Mouse (Mus musculus): ENCODE data around the gene Mst1. TPM values are rescaled to one million over a fixed set of nuclear protein-coding genes. Genes with fewer than 3 reads are reported as not detected.

The Mst1 gene
- polyA plus RNA-seq, 1 experiment from 2014 or later: 9.7 TPM

GRCm38 (mm10) chr9:108128248-108128647 is 48.0 kb downstream of the Mst1 start:
- H3K27ac ChIP-seq (ENCODE audit: low read depth, low read length): no peak overlapping the region
- 74% methylated on average over 11 of the region's 11 CpGs for whole genome bisulfite sequencing
- ATAC-seq (replicated peaks; ENCODE audit: low FRiP score): no peak

GRCm38 (mm10) chr9:108129042-108129948 is 49.1 kb downstream of the Mst1 start:
- Histone ChIP-seq H3K4me1 (replicated peaks; ENCODE audit: control insufficient read depth, insufficient read depth, low read length) (no peaks in the 10 kb centered on the region), H3K9me3 (ENCODE audit: control insufficient read depth, low read length) (no peaks in the 10 kb centered on the region), H3K9ac (ENCODE audit: low read depth, low read length) (no peak overlapping the region), H3K4me3 (ENCODE audit: low read depth, low read length) (no peak overlapping the region), H3K27ac (ENCODE audit: low read depth, low read length) (no peak overlapping the region), H3K27me3 (replicated peaks; ENCODE audit: control insufficient read depth, insufficient read depth, low read length) (peaks cover 6% of the 10 kb centered on the region; the same call in 1 of the 2 replicates), H3K4me2 (no peak overlapping the region), H3K36me3 (ENCODE audit: control insufficient read depth, insufficient read depth, low read length) (no peaks in the 10 kb centered on the region)
- DNase-seq (ENCODE audit: low spot score) (no peak), ATAC-seq (replicated peaks; ENCODE audit: low FRiP score) (no peak)
- WGBS: 68% methylated on average over 13 of the region's 13 CpGs

More at GRCm38 (mm10) chr9:108128248-108128647, 48.0 kb downstream of the Mst1 start:
- H3K4me2 ChIP-seq: no peak overlapping the region
- no peaks in the 10 kb centered on the region for H3K9me3 ChIP-seq (ENCODE audit: control insufficient read depth, low read length)
- no peaks in the 10 kb centered on the region for H3K36me3 ChIP-seq (ENCODE audit: control insufficient read depth, insufficient read depth, low read length)
- DNase-seq (ENCODE audit: low spot score): no peak
- peaks cover 5% of the 10 kb centered on the region; the same call in 1 of the 2 replicates for H3K27me3 ChIP-seq (replicated peaks; ENCODE audit: control insufficient read depth, insufficient read depth, low read length)
- H3K4me1 ChIP-seq (replicated peaks; ENCODE audit: control insufficient read depth, insufficient read depth, low read length): no peaks in the 10 kb centered on the region
- no peak overlapping the region for H3K4me3 ChIP-seq (ENCODE audit: low read depth, low read length)
- no peak overlapping the region for H3K9ac ChIP-seq (ENCODE audit: low read depth, low read length)

GRCm38 (mm10) chr9:108131502-108131901 is 51.3 kb downstream of the Mst1 start:
- ATAC-seq (replicated peaks; ENCODE audit: low FRiP score): no peak
- H3K4me2 ChIP-seq: no peak overlapping the region

GRCm38 (mm10) chr9:108132373-108132772 is 52.1 kb downstream of the Mst1 start:
- 83% methylated on average over 3 of the region's 3 CpGs for WGBS
- Histone ChIP-seq H3K4me2 (no peak overlapping the region), H3K27me3 (replicated peaks; ENCODE audit: control insufficient read depth, insufficient read depth, low read length) (peaks cover 15% of the 10 kb centered on the region; the same call in 1 of the 2 replicates), H3K9me3 (ENCODE audit: control insufficient read depth, low read length) (no peaks in the 10 kb centered on the region), H3K4me1 (replicated peaks; ENCODE audit: control insufficient read depth, insufficient read depth, low read length) (no peaks in the 10 kb centered on the region), H3K9ac (ENCODE audit: low read depth, low read length) (no peak overlapping the region), H3K36me3 (ENCODE audit: control insufficient read depth, insufficient read depth, low read length) (no peaks in the 10 kb centered on the region), H3K4me3 (ENCODE audit: low read depth, low read length) (no peak overlapping the region), H3K27ac (ENCODE audit: low read depth, low read length) (no peak overlapping the region)
- DNase-seq (ENCODE audit: low spot score): no peak
- ATAC-seq (replicated peaks; ENCODE audit: low FRiP score): no peak

More at GRCm38 (mm10) chr9:108131502-108131901, 51.3 kb downstream of the Mst1 start:
- Histone ChIP-seq H3K27me3 (replicated peaks; ENCODE audit: control insufficient read depth, insufficient read depth, low read length) (peaks cover 6% of the 10 kb centered on the region; the same call in 1 of the 2 replicates), H3K27ac (ENCODE audit: low read depth, low read length) (no peak overlapping the region), H3K4me3 (ENCODE audit: low read depth, low read length) (no peak overlapping the region), H3K4me1 (replicated peaks; ENCODE audit: control insufficient read depth, insufficient read depth, low read length) (no peaks in the 10 kb centered on the region), H3K36me3 (ENCODE audit: control insufficient read depth, insufficient read depth, low read length) (no peaks in the 10 kb centered on the region), H3K9ac (ENCODE audit: low read depth, low read length) (no peak overlapping the region), H3K9me3 (ENCODE audit: control insufficient read depth, low read length) (no peaks in the 10 kb centered on the region)
- no peak for DNase-seq (ENCODE audit: low spot score)
- WGBS: 50% methylated on average over 5 of the region's 5 CpGs

GRCm38 (mm10) chr9:108133478-108133877 is 53.2 kb downstream of the Mst1 start:
- H3K27ac ChIP-seq (ENCODE audit: low read depth, low read length): no peak overlapping the region
- no peak for DNase-seq (ENCODE audit: low spot score)
- H3K4me3 ChIP-seq (ENCODE audit: low read depth, low read length): no peak overlapping the region
- no peak overlapping the region for H3K9ac ChIP-seq (ENCODE audit: low read depth, low read length)
- H3K27me3 ChIP-seq (replicated peaks; ENCODE audit: control insufficient read depth, insufficient read depth, low read length): peaks cover 15% of the 10 kb centered on the region; the same call in 1 of the 2 replicates
- no peak for ATAC-seq (replicated peaks; ENCODE audit: low FRiP score)
- no peaks in the 10 kb centered on the region for H3K9me3 ChIP-seq (ENCODE audit: control insufficient read depth, low read length)
- WGBS: 67% methylated on average over 1 of the region's 1 CpGs
- no peaks in the 10 kb centered on the region for H3K36me3 ChIP-seq (ENCODE audit: control insufficient read depth, insufficient read depth, low read length)
- H3K4me1 ChIP-seq (replicated peaks; ENCODE audit: control insufficient read depth, insufficient read depth, low read length): no peaks in the 10 kb centered on the region
- no peak overlapping the region for H3K4me2 ChIP-seq

Small RNA genes lying within 50 kb of the gene (microRNA-seq; reads per million reads assigned to microRNA genes)
- gene Gm47303 (ENCODE audit: borderline number of aligned reads) (not detected), gene Mir7088 (ENCODE audit: borderline number of aligned reads) (1.1 reads per million)

Other genes with a start within 250 kb of the Mst1 start
- 60.0 and 60.9 TPM in 2 replicates for gene Rbm6, start 207.2 kb upstream of the Mst1 start, polyA plus RNA-seq (2014; fragmentation: Nextera tagmentation; extraction: Ambion mirVana)
- gene Mon1a, start 192.3 kb upstream of the Mst1 start, polyA plus RNA-seq (2014; fragmentation: Nextera tagmentation; extraction: Ambion mirVana): 8.9 and 11.0 TPM in 2 replicates
- 1.3 and 1.5 TPM in 2 replicates for gene Mst1r, start 173.6 kb upstream of the Mst1 start, polyA plus RNA-seq (2014; fragmentation: Nextera tagmentation; extraction: Ambion mirVana)
- not detected in 2 replicates for gene Actl11, start 152.0 kb upstream of the Mst1 start, polyA plus RNA-seq (2014; fragmentation: Nextera tagmentation; extraction: Ambion mirVana)
- 0.56 and 0.88 TPM in 2 replicates for gene Camkv, start 144.8 kb upstream of the Mst1 start, polyA plus RNA-seq (2014; fragmentation: Nextera tagmentation; extraction: Ambion mirVana)
- 30.4 and 32.9 TPM in 2 replicates for gene Traip, start 130.3 kb upstream of the Mst1 start, polyA plus RNA-seq (2014; fragmentation: Nextera tagmentation; extraction: Ambion mirVana)
- 44.3 and 47.4 TPM in 2 replicates for gene Uba7, start 104.9 kb upstream of the Mst1 start, polyA plus RNA-seq (2014; fragmentation: Nextera tagmentation; extraction: Ambion mirVana)
- gene Gm20661, start 97.4 kb upstream of the Mst1 start, polyA plus RNA-seq (2014; fragmentation: Nextera tagmentation; extraction: Ambion mirVana): 2.0 TPM in 2 replicates
- 74.8 and 76.2 TPM in 2 replicates for gene Inka1, start 94.6 kb upstream of the Mst1 start, polyA plus RNA-seq (2014; fragmentation: Nextera tagmentation; extraction: Ambion mirVana)
- 5.1 and 5.6 TPM in 2 replicates for gene Cdhr4, start 87.9 kb upstream of the Mst1 start, polyA plus RNA-seq (2014; fragmentation: Nextera tagmentation; extraction: Ambion mirVana)
- 0.69 TPM in 1 of 2 replicates, not detected in the other for gene Gm20662, start 84.1 kb upstream of the Mst1 start, polyA plus RNA-seq (2014; fragmentation: Nextera tagmentation; extraction: Ambion mirVana)
- gene Ip6k1, start 77.9 kb upstream of the Mst1 start, polyA plus RNA-seq (2014; fragmentation: Nextera tagmentation; extraction: Ambion mirVana): 26.6 and 27.3 TPM in 2 replicates
- gene Gmppb, start 31.2 kb upstream of the Mst1 start, polyA plus RNA-seq (2014; fragmentation: Nextera tagmentation; extraction: Ambion mirVana): 26.5 and 30.0 TPM in 2 replicates
- gene Amigo3, start 27.3 kb upstream of the Mst1 start, polyA plus RNA-seq (2014; fragmentation: Nextera tagmentation; extraction: Ambion mirVana): 2.3 TPM in 2 replicates
- gene Rnf123, start 2.9 kb downstream of the Mst1 start, polyA plus RNA-seq (2014; fragmentation: Nextera tagmentation; extraction: Ambion mirVana): 59.1 and 59.2 TPM in 2 replicates
- 159 and 167 TPM in 2 replicates for gene Apeh, start 14.2 kb downstream of the Mst1 start, polyA plus RNA-seq (2014; fragmentation: Nextera tagmentation; extraction: Ambion mirVana)
- gene Bsn, start 109.9 kb downstream of the Mst1 start, polyA plus RNA-seq (2014; fragmentation: Nextera tagmentation; extraction: Ambion mirVana): 5.2 and 5.7 TPM in 2 replicates
- 41.1 and 41.5 TPM in 2 replicates for gene Dag1, start 183.5 kb downstream of the Mst1 start, polyA plus RNA-seq (2014; fragmentation: Nextera tagmentation; extraction: Ambion mirVana)
- gene Nicn1, start 210.0 kb downstream of the Mst1 start, polyA plus RNA-seq (2014; fragmentation: Nextera tagmentation; extraction: Ambion mirVana): 11.3 and 13.9 TPM in 2 replicates
- gene Amt, start 216.4 kb downstream of the Mst1 start, polyA plus RNA-seq (2014; fragmentation: Nextera tagmentation; extraction: Ambion mirVana): 16.0 and 16.5 TPM in 2 replicates
- 254 and 264 TPM in 2 replicates for gene Rhoa, start 225.7 kb downstream of the Mst1 start, polyA plus RNA-seq (2014; fragmentation: Nextera tagmentation; extraction: Ambion mirVana)
- 14.9 and 16.1 TPM in 2 replicates for gene Tcta, start 225.7 kb downstream of the Mst1 start, polyA plus RNA-seq (2014; fragmentation: Nextera tagmentation; extraction: Ambion mirVana)